Mouse (Mus musculus) gastrocnemius, postnatal 25 days (tissue): ENCODE results near the gene Ralgps2. TPM values are rescaled to one million over a fixed set of nuclear protein-coding genes. Genes with fewer than 3 reads are reported as not detected.

Experiments
- DNase-seq: peaks from one replicate; pipeline ENCODE4 v3.0.0; 2022
- total RNA-seq, 2 experiments: library from RNA; stranded (reverse); gene quantifications; 1 replicate in 1 of 2; 2 replicates in 1 of 2; pipeline ENCODE4 v1.2.3; 2021

Ralgps2 gene
- total RNA-seq, 2 experiments from 2014 or later, result 1.6 to 1.9 TPM

GRCm38 (mm10) chr1:156813485-156813884 is 125.9 kb downstream of the Ralgps2 start:
- no peak for DNase-seq

GRCm38 (mm10) chr1:156812716-156813115 is 126.7 kb downstream of the Ralgps2 start:
- DNase-seq, result no peak

- no peak for DNase-seq
Measured at GRCm38 (mm10) chr1:156811928-156812327, 127.5 kb downstream of the Ralgps2 start.

GRCm38 (mm10) chr1:156808332-156808731 is 131.1 kb downstream of the Ralgps2 start:
- no peak for DNase-seq

GRCm38 (mm10) chr1:156801276-156801675 is 138.2 kb downstream of the Ralgps2 start:
- no peak for DNase-seq

- DNase-seq, result peak; percentile 66
Measured at GRCm38 (mm10) chr1:156796251-156796650, 143.2 kb downstream of the Ralgps2 start.

- DNase-seq, result no peak
Measured at GRCm38 (mm10) chr1:156789844-156790490, 149.5 kb downstream of the Ralgps2 start.

- DNase-seq, result no peak
Measured at GRCm38 (mm10) chr1:156787164-156787863, 152.1 kb downstream of the Ralgps2 start.

- no peak for DNase-seq
Measured at GRCm38 (mm10) chr1:156786074-156786473, 153.4 kb downstream of the Ralgps2 start.

- no peak for DNase-seq
Measured at GRCm38 (mm10) chr1:156784974-156785373, 154.5 kb downstream of the Ralgps2 start.

- DNase-seq, result no peak
Measured at GRCm38 (mm10) chr1:156784116-156784515, 155.3 kb downstream of the Ralgps2 start.

- DNase-seq, result peak; percentile 53
Measured at GRCm38 (mm10) chr1:156781971-156782850, 157.2 kb downstream of the Ralgps2 start.

GRCm38 (mm10) chr1:156781076-156781741 is 158.2 kb downstream of the Ralgps2 start:
- peak; percentile 91 for DNase-seq

GRCm38 (mm10) chr1:156780234-156781005 is 159.0 kb downstream of the Ralgps2 start:
- DNase-seq, result peak; percentile 80

GRCm38 (mm10) chr1:156779595-156779994 is 159.8 kb downstream of the Ralgps2 start:
- no peak for DNase-seq

GRCm38 (mm10) chr1:156778977-156779376 is 160.4 kb downstream of the Ralgps2 start:
- no peak for DNase-seq

- no peak for DNase-seq
Measured at GRCm38 (mm10) chr1:156777896-156778295, 161.5 kb downstream of the Ralgps2 start.

- no peak for DNase-seq
Measured at GRCm38 (mm10) chr1:156775983-156776382, 163.4 kb downstream of the Ralgps2 start.

GRCm38 (mm10) chr1:156775190-156775589 is 164.2 kb downstream of the Ralgps2 start:
- DNase-seq, result no peak

- no peak for DNase-seq
Measured at GRCm38 (mm10) chr1:156770845-156771244, 168.6 kb downstream of the Ralgps2 start.

GRCm38 (mm10) chr1:156769621-156770297 is 169.7 kb downstream of the Ralgps2 start:
- DNase-seq, result peak; percentile 71
